Mouse (Mus musculus): ENCODE measurements around the gene Nrp2.

- TF ChIP-seq GATA1 (IDR thresholded peaks at IDR 0.05; ENCODE audit: low read depth, low read length) (no peak), KAT2A (conservative IDR thresholded peaks at IDR 0.05; ENCODE audit: low read depth, low read length) (no peak), POLR2A (IDR thresholded peaks at IDR 0.05; ENCODE audit: control insufficient read depth in 1 of 2, insufficient read depth in 1 of 2, low read depth in 1 of 2, low read length in 2 of 2, poor library complexity in 1 of 2) (no peak), ZC3H11A (IDR thresholded peaks at IDR 0.05; ENCODE audit: low read depth, low read length) (no peak)
Observed at GRCm38 (mm10) chr1:62682456-62683385, 20.4 kb upstream of the Nrp2 start.
